Mouse (Mus musculus): Measurements from ENCODE around the gene Kif19a. TPM values are rescaled to one million over a fixed set of nuclear protein-coding genes. Genes with fewer than 3 reads are reported as not detected.

Gene Kif19a
- polyA plus RNA-seq, 1 experiment from 2014 or later = 0.11 TPM

DNA sequence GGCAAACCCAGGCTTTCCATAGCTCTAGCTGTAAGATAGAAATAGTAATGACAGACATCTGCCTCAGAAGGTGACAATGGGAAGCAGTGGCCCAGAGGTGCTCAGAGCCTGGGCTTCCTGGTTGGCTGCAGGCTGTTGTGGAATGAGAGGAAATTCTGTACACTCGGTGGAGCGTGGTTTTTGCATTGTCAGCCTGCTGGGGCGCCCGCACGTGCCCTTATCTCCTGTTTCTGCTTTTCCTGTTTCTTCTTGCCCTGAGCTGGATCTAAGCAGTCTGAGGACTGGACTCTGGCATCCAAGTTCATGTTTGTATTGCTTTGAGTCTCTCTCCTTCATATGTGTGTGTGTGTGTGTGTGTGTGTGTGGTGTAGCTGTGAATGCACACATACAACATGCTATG, 61.5 kb downstream of the Kif19a start:
- 18% methylated on average over 5 of the region's 5 CpGs for WGBS (ENCODE audit: insufficient replicate concordance)
- no peaks in the 10 kb centered on the region for H3K27me3 ChIP-seq (ENCODE audit: insufficient read depth, low read length)
- no peak overlapping the region for H3K4me3 ChIP-seq (ENCODE audit: low read depth, low read length)
- DNase-seq = no peak
- H3K27ac ChIP-seq (ENCODE audit: low read depth) = peak overlapping the region; percentile 44; the same call in 1 of the 2 replicates
- H3K36me3 ChIP-seq (replicated peaks; ENCODE audit: insufficient read depth, low read length) = no peaks in the 10 kb centered on the region
- TF ChIP-seq CTCF (IDR thresholded peaks at IDR 0.05; ENCODE audit: low read depth) (no peak), EP300 (IDR thresholded peaks at IDR 0.05; ENCODE audit: low read depth) (peak; percentile 27; the same call in 1 of the 2 replicates)
- H3K4me2 ChIP-seq (ENCODE audit: low read depth, low read length) = no peak overlapping the region
- peak; percentile 24; the same call in 1 of the 2 replicates for ATAC-seq
- peaks cover 22% of the 10 kb centered on the region for H3K4me1 ChIP-seq (ENCODE audit: insufficient read depth)
- H3K9ac ChIP-seq (replicated peaks) = no peak overlapping the region; the same call in 1 of the 2 replicates
- H3K9me3 ChIP-seq (ENCODE audit: low read length) = no peaks in the 10 kb centered on the region

- Histone ChIP-seq H3K4me1 (ENCODE audit: insufficient read depth) (peaks cover 19% of the 10 kb centered on the region), H3K4me2 (ENCODE audit: low read depth, low read length) (peak overlapping the region; percentile 68), H3K9ac (replicated peaks) (peak overlapping the region; percentile 52), H3K27ac (ENCODE audit: low read depth) (peak overlapping the region; percentile 81), H3K4me3 (ENCODE audit: low read depth, low read length) (peak overlapping the region; percentile 29), H3K27me3 (ENCODE audit: insufficient read depth, low read length) (no peaks in the 10 kb centered on the region), H3K9me3 (ENCODE audit: low read length) (no peaks in the 10 kb centered on the region), H3K36me3 (replicated peaks; ENCODE audit: insufficient read depth, low read length) (no peaks in the 10 kb centered on the region)
- WGBS (ENCODE audit: insufficient replicate concordance) = 15% methylated on average over 24 of the region's 24 CpGs
- DNase-seq (peak; percentile 73), ATAC-seq (peak; percentile 91)
- TF ChIP-seq EP300 (IDR thresholded peaks at IDR 0.05; ENCODE audit: low read depth) = no peak
- TF ChIP-seq CTCF (IDR thresholded peaks at IDR 0.05; ENCODE audit: low read depth) = no peak
Observed at GRCm38 (mm10) chr11:114829499-114830432, 64.6 kb downstream of the Kif19a start.

GRCm38 (mm10) chr11:114830433-114830773, 65.2 kb downstream of the Kif19a start:
- TF ChIP-seq EP300 (IDR thresholded peaks at IDR 0.05; ENCODE audit: low read depth) (no peak), CTCF (IDR thresholded peaks at IDR 0.05; ENCODE audit: low read depth) (no peak)
- H3K27ac ChIP-seq (ENCODE audit: low read depth) = peak overlapping the region; percentile 81
- no peaks in the 10 kb centered on the region for H3K9me3 ChIP-seq (ENCODE audit: low read length)
- H3K9ac ChIP-seq (replicated peaks) = peak overlapping the region; percentile 50; the same call in 1 of the 2 replicates
- H3K27me3 ChIP-seq (ENCODE audit: insufficient read depth, low read length) = no peaks in the 10 kb centered on the region
- DNase-seq (no peak), ATAC-seq (peak; percentile 60; the same call in 1 of the 2 replicates)
- no peaks in the 10 kb centered on the region for H3K36me3 ChIP-seq (replicated peaks; ENCODE audit: insufficient read depth, low read length)
- H3K4me2 ChIP-seq (ENCODE audit: low read depth, low read length) = peak overlapping the region; percentile 68
- H3K4me3 ChIP-seq (ENCODE audit: low read depth, low read length) = peak overlapping the region; percentile 29
- WGBS (ENCODE audit: insufficient replicate concordance) = 37% methylated on average over 8 of the region's 8 CpGs
- H3K4me1 ChIP-seq (ENCODE audit: insufficient read depth) = peaks cover 19% of the 10 kb centered on the region

DNA sequence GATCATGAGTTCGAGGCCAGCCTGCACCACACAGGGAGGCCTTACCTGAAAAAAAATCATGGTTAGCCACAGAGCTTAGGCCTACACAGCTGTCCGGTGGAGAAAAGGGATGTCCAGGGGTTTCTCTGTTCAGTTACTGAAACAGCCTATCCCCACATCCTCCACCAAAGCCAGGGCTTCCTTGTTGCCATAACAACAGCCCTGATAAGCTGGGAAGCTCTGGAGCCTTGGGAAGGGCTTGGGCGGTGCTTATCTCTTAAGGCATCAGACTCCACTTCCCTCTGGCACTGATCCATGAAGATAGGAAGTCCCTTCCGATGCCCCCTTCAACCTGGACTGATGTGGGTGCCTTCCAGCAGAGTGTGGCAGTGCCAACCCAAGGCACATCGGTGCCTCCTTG, 68.0 kb downstream of the Kif19a start:
- 60% methylated on average over 5 of the region's 5 CpGs for WGBS (ENCODE audit: insufficient replicate concordance)
- Histone ChIP-seq H3K36me3 (replicated peaks; ENCODE audit: insufficient read depth, low read length) (no peaks in the 10 kb centered on the region), H3K27me3 (ENCODE audit: insufficient read depth, low read length) (no peaks in the 10 kb centered on the region), H3K9ac (replicated peaks) (no peak overlapping the region), H3K9me3 (ENCODE audit: low read length) (no peaks in the 10 kb centered on the region), H3K27ac (ENCODE audit: low read depth) (no peak overlapping the region), H3K4me2 (ENCODE audit: low read depth, low read length) (no peak overlapping the region), H3K4me3 (ENCODE audit: low read depth, low read length) (no peak overlapping the region), H3K4me1 (ENCODE audit: insufficient read depth) (peaks cover 24% of the 10 kb centered on the region)
- no peak for TF ChIP-seq CTCF (IDR thresholded peaks at IDR 0.05; ENCODE audit: low read depth)
- TF ChIP-seq EP300 (IDR thresholded peaks at IDR 0.05; ENCODE audit: low read depth) = no peak
- ATAC-seq (no peak), DNase-seq (no peak)

Other genes starting within 250 kb of the Kif19a start
- gene Rpl38, start 96.9 kb upstream of the Kif19a start, polyA plus RNA-seq (2015; fragmentation: Nextera tagmentation; extraction: Ambion mirVana) = 793 and 837 TPM in 2 replicates
- 22.1 and 23.7 TPM in 2 replicates for gene Ttyh2, start 90.0 kb upstream of the Kif19a start, polyA plus RNA-seq (2015; fragmentation: Nextera tagmentation; extraction: Ambion mirVana)
- 0.13 TPM in 1 of 2 replicates, not detected in the other for gene Dnaic2, start 38.0 kb upstream of the Kif19a start, polyA plus RNA-seq (2015; fragmentation: Nextera tagmentation; extraction: Ambion mirVana)
- not detected in 2 replicates for gene Btbd17, start 30.6 kb downstream of the Kif19a start, polyA plus RNA-seq (2015; fragmentation: Nextera tagmentation; extraction: Ambion mirVana)
- gene Gpr142, start 33.5 kb downstream of the Kif19a start, polyA plus RNA-seq (2015; fragmentation: Nextera tagmentation; extraction: Ambion mirVana) = not detected in 2 replicates
- 23.2 and 24.9 TPM in 2 replicates for gene Gprc5c, start 85.8 kb downstream of the Kif19a start, polyA plus RNA-seq (2015; fragmentation: Nextera tagmentation; extraction: Ambion mirVana)
- gene Cd300a, start 124.7 kb downstream of the Kif19a start, polyA plus RNA-seq (2015; fragmentation: Nextera tagmentation; extraction: Ambion mirVana) = 7.7 and 9.7 TPM in 2 replicates
- 1.8 and 2.5 TPM in 2 replicates for gene Cd300lb, start 169.0 kb downstream of the Kif19a start, polyA plus RNA-seq (2015; fragmentation: Nextera tagmentation; extraction: Ambion mirVana)
- gene Cd300c, start 203.8 kb downstream of the Kif19a start, polyA plus RNA-seq (2015; fragmentation: Nextera tagmentation; extraction: Ambion mirVana) = 0.29 TPM in 1 of 2 replicates, not detected in the other
- gene Cd300ld, start 224.5 kb downstream of the Kif19a start, polyA plus RNA-seq (2015; fragmentation: Nextera tagmentation; extraction: Ambion mirVana) = 2.2 and 2.4 TPM in 2 replicates
- 16.3 and 17.3 TPM in 2 replicates for gene Cd300c2, start 236.5 kb downstream of the Kif19a start, polyA plus RNA-seq (2015; fragmentation: Nextera tagmentation; extraction: Ambion mirVana)